Mouse (Mus musculus) gastrocnemius, adult 2 months (tissue): ENCODE data around the gene Mars. TPM values are rescaled to one million over a fixed set of nuclear protein-coding genes. Genes with fewer than 3 reads are reported as not detected.

Experiments used
- DNase-seq: peaks from one replicate; pipeline ENCODE4 v3.0.0; 2022
- H3K27ac ChIP-seq: fragments of 200-600 bp; 2 replicates; pipeline ENCODE4 v1.8.1; 2022; ENCODE audit warnings: mild to moderate bottlenecking
- H3K4me3 ChIP-seq: fragments of 200-600 bp; 2 replicates; pipeline ENCODE4 v1.8.1; 2022; ENCODE audit warnings: mild to moderate bottlenecking, moderate library complexity
- CTCF ChIP-seq: fragments of 200-600 bp; IDR thresholded peaks from 2 replicates; pipeline ENCODE4 v1.8.1; 2022; ENCODE audit warnings: antibody characterized with exemption, mild to moderate bottlenecking, moderate library complexity
- intact Hi-C: fragments of 180-260 bp; cut with DNase I; formaldehyde crosslinking; loops from one replicate; pipeline ENCODE4 v1.15.1; 2025
- long read RNA-seq, 2 experiments: library from polyadenylated mRNA; stranded (forward); transcript quantifications; one replicate each; pipeline ENCODE4 v2.0.0; 2021
- total RNA-seq, 2 experiments: library from RNA; stranded (reverse); gene quantifications; 2 replicates each; pipeline ENCODE4 v1.2.3; 2021

Gene Mars
- total RNA-seq, result 10 to 100 TPM; 69.0 to 71.4 TPM
- long read RNA-seq, experiment 1, transcript Mars-206 (22 exons, 2,962 nt), result major isoform, 132 of 162 reads
- long read RNA-seq, experiment 1, transcript Mars-201 (21 exons, 2,939 nt), result minor isoform, 14 of 162 reads
- long read RNA-seq, experiment 1, partial matches to known transcripts, result 9 of 162 reads
- long read RNA-seq, experiment 1, other reads (novel, unspliced or antisense), result 7 of 162 reads
- long read RNA-seq, experiment 2, transcript Mars-201 (21 exons, 2,939 nt), result minor isoform, 9 of 146 reads
- long read RNA-seq, experiment 2, transcript Mars-206 (22 exons, 2,962 nt), result major isoform, 114 of 146 reads
- long read RNA-seq, experiment 2, partial matches to known transcripts, result 12 of 146 reads
- long read RNA-seq, experiment 2, other reads (novel, unspliced or antisense), result 11 of 146 reads

GRCm38 (mm10) chr10:127311476-127312355 lies at the start of gene Mars:
TSS of gene Mars (minus strand) at chr10:127311786.
- intact Hi-C loops, result loop anchor here (1.0 to 2.0 kb wide), 2 partner anchors 21 to 45 kb away; partner anchors contain the start of gene Dctn2
- DNase-seq, result peak; percentile 95
- Histone ChIP-seq H3K27ac (peak within 1 kb of the TSS; percentile 92), H3K4me3 (peak within 1 kb of the TSS; percentile 97)
- TF ChIP-seq CTCF, result no peak

GRCm38 (mm10) chr10:127360714-127361113 lies 49.1 kb upstream of the Mars start:
- Histone ChIP-seq H3K4me3 (no peak overlapping the region), H3K27ac (no peak overlapping the region)
- intact Hi-C loops, result no loop called here
- TF ChIP-seq CTCF, result no peak
- no peak for DNase-seq

- no peak for DNase-seq
- no peak overlapping the region for H3K4me3 ChIP-seq
- H3K27ac ChIP-seq, result peak overlapping the region; percentile 90
- TF ChIP-seq CTCF, result no peak
- intact Hi-C loops, result no loop called here
These were observed 43.8 kb upstream of the Mars start for GRCm38 (mm10) chr10:127355336-127355735.

GRCm38 (mm10) chr10:127353909-127354895 lies 42.6 kb upstream of the Mars start, which contains the start of gene Inhbe:
TSS of gene Inhbe (minus strand) at chr10:127354411.
- peak; percentile 61 for TF ChIP-seq CTCF
- H3K27ac ChIP-seq, result peak within 1 kb of the TSS; percentile 90
- peak; percentile 58 for DNase-seq
- no peak within 1 kb of the TSS for H3K4me3 ChIP-seq
- intact Hi-C loops, result loop anchor here (5.0 kb wide), 1 partner anchor 83 kb away; no protein-coding TSS in a partner anchor

GRCm38 (mm10) chr10:127352766-127353165 lies 41.2 kb upstream of the Mars start:
- TF ChIP-seq CTCF, result no peak
- no peak overlapping the region for H3K4me3 ChIP-seq
- intact Hi-C loops, result loop anchor here (5.0 kb wide), 1 partner anchor 85 kb away; no protein-coding TSS in a partner anchor
- H3K27ac ChIP-seq, result no peak overlapping the region
- DNase-seq, result no peak

GRCm38 (mm10) chr10:127352187-127352586 lies 40.6 kb upstream of the Mars start:
- no peak overlapping the region for H3K27ac ChIP-seq
- intact Hi-C loops, result loop anchor here (5.0 kb wide), 1 partner anchor 85 kb away; no protein-coding TSS in a partner anchor
- H3K4me3 ChIP-seq, result no peak overlapping the region
- no peak for TF ChIP-seq CTCF
- no peak for DNase-seq

- Histone ChIP-seq H3K4me3 (no peak overlapping the region), H3K27ac (no peak overlapping the region)
- intact Hi-C loops, result loop anchor here (5.0 kb wide), 1 partner anchor 86 kb away; no protein-coding TSS in a partner anchor
- no peak for DNase-seq
- TF ChIP-seq CTCF, result no peak
These were observed 40.1 kb upstream of the Mars start for GRCm38 (mm10) chr10:127351719-127352118.

GRCm38 (mm10) chr10:127351285-127351595 lies 39.7 kb upstream of the Mars start:
- TF ChIP-seq CTCF, result no peak
- Histone ChIP-seq H3K4me3 (no peak overlapping the region), H3K27ac (no peak overlapping the region)
- intact Hi-C loops, result loop anchor here (5.0 kb wide), 1 partner anchor 86 kb away; no protein-coding TSS in a partner anchor
- no peak for DNase-seq

- DNase-seq, result peak; percentile 78
- Histone ChIP-seq H3K4me3 (peak overlapping the region; percentile 50), H3K27ac (0 out of 2 replicates have a peak overlapping the region, but pooled peaks have one; percentile 12)
- TF ChIP-seq CTCF, result peak; percentile 86
- intact Hi-C loops, result loop anchor here (5.0 kb wide), 1 partner anchor 87 kb away; no protein-coding TSS in a partner anchor
These were observed 39.2 kb upstream of the Mars start for GRCm38 (mm10) chr10:127350594-127351284.

- DNase-seq, result no peak
- Histone ChIP-seq H3K27ac (no peak overlapping the region), H3K4me3 (no peak overlapping the region)
- intact Hi-C loops, result loop anchor here (5.0 kb wide), 1 partner anchor 87 kb away; no protein-coding TSS in a partner anchor
- no peak for TF ChIP-seq CTCF
These were observed 38.2 kb upstream of the Mars start for GRCm38 (mm10) chr10:127349810-127350209.

GRCm38 (mm10) chr10:127348957-127349356 lies 37.4 kb upstream of the Mars start:
- no peak overlapping the region for H3K4me3 ChIP-seq
- intact Hi-C loops, result no loop called here
- no peak for DNase-seq
- TF ChIP-seq CTCF, result peak; percentile 40
- no peak overlapping the region for H3K27ac ChIP-seq
